Mouse (Mus musculus) WW6 (cell line): ENCODE measurements around the gene Ptrh1.
A peak's percentile ranks its signal among the peaks of the same experiment; 100 is the strongest.

Source experiments
- DNase-seq: peaks from one replicate; pipeline ENCODE4 v3.0.0-alpha.2; 2013; ENCODE audit warnings: low read depth, low spot score

Gene Ptrh1

GRCm38 (mm10) chr2:32775359-32776074 lies at the start of gene Ptrh1, which contains the start of gene Ttc16:
Gene Ptrh1 (plus strand): TSS chr2:32775786.
Gene Ttc16 (minus strand): TSS chr2:32775633.
- DNase-seq, result peak; percentile 90

- peak; percentile 98 for DNase-seq
Measured at GRCm38 (mm10) chr2:32727435-32727834, 48.2 kb upstream of the Ptrh1 start.

- no peak for DNase-seq
Measured at GRCm38 (mm10) chr2:32728463-32728862, 47.1 kb upstream of the Ptrh1 start.

GRCm38 (mm10) chr2:32729547-32729946 lies 46.0 kb upstream of the Ptrh1 start:
- no peak for DNase-seq

GRCm38 (mm10) chr2:32730854-32731253 lies 44.7 kb upstream of the Ptrh1 start:
- no peak for DNase-seq

GRCm38 (mm10) chr2:32731911-32732310 lies 43.7 kb upstream of the Ptrh1 start:
- DNase-seq, result no peak

- DNase-seq, result no peak
Measured at GRCm38 (mm10) chr2:32732695-32733094, 42.9 kb upstream of the Ptrh1 start.

- no peak for DNase-seq
Measured at GRCm38 (mm10) chr2:32734480-32734879, 41.1 kb upstream of the Ptrh1 start.

- no peak for DNase-seq
Measured at GRCm38 (mm10) chr2:32734933-32735332, 40.7 kb upstream of the Ptrh1 start.

- DNase-seq, result no peak
Measured at GRCm38 (mm10) chr2:32736306-32736829, 39.2 kb upstream of the Ptrh1 start.

- DNase-seq, result no peak
Measured at GRCm38 (mm10) chr2:32737008-32737407, 38.6 kb upstream of the Ptrh1 start.

- DNase-seq, result no peak
Measured at GRCm38 (mm10) chr2:32739311-32739710, 36.3 kb upstream of the Ptrh1 start.

- DNase-seq, result no peak
Measured at GRCm38 (mm10) chr2:32740916-32741272, 34.7 kb upstream of the Ptrh1 start, which contains the start of gene 6330409D20Rik. Gene 6330409D20Rik (minus strand): TSS chr2:32741016.

- DNase-seq, result no peak
Measured at GRCm38 (mm10) chr2:32741273-32742172, 34.1 kb upstream of the Ptrh1 start.

- DNase-seq, result no peak
Measured at GRCm38 (mm10) chr2:32742173-32742531, 33.4 kb upstream of the Ptrh1 start.

GRCm38 (mm10) chr2:32744272-32744982 lies 31.2 kb upstream of the Ptrh1 start:
- DNase-seq, result no peak

- DNase-seq, result no peak
Measured at GRCm38 (mm10) chr2:32749082-32749481, 26.5 kb upstream of the Ptrh1 start.

GRCm38 (mm10) chr2:32750199-32750598 lies 25.4 kb upstream of the Ptrh1 start:
- no peak for DNase-seq

- no peak for DNase-seq
Measured at GRCm38 (mm10) chr2:32750887-32751664, 24.5 kb upstream of the Ptrh1 start.

- DNase-seq, result no peak
Measured at GRCm38 (mm10) chr2:32751665-32752033, 23.9 kb upstream of the Ptrh1 start.

GRCm38 (mm10) chr2:32752181-32752580 lies 23.4 kb upstream of the Ptrh1 start:
- DNase-seq, result no peak
